Mouse (Mus musculus) stomach, postnatal 0 days (tissue): ENCODE data around the gene Bcl2l11.

Experiments used
- CTCF ChIP-seq: IDR thresholded peaks from 2 replicates; pipeline ENCODE4 v1.5.1; 2016; ENCODE audit warnings: antibody characterized with exemption, low read depth, mild to moderate bottlenecking, moderate library complexity
- EP300 ChIP-seq: optimal IDR thresholded peaks from 2 replicates; pipeline ENCODE3; 2016; ENCODE audit warnings: antibody characterized with exemption

- TF ChIP-seq CTCF (no peak), EP300 (no peak)
These were observed 51.4 kb downstream of the Bcl2l11 start for GRCm38 (mm10) chr2:128177241-128177661.
